Mouse (Mus musculus) embryonic fibroblast, embryonic 13.5 days (primary cell): ENCODE measurements at regions not wholly inside any gene's neighbourhood (a gene's known extent, or its start where the extent isn't known, plus 50 kb on each side); places are given as distances from the start of the nearest gene placed in this dataset.

Experiments
- CTCF ChIP-seq: IDR thresholded peaks from 2 replicates; pipeline ENCODE4 v1.5.1; 2011; ENCODE audit warnings: mild to moderate bottlenecking, control low read depth, low read length, moderate library complexity, borderline replicate concordance; ENCODE audit not compliant: insufficient read depth
- POLR2A ChIP-seq: IDR thresholded peaks from 2 replicates; pipeline ENCODE4 v1.6.1; 2011; ENCODE audit warnings: low read depth, mild to moderate bottlenecking, control low read depth, low read length, moderate library complexity

DNA sequence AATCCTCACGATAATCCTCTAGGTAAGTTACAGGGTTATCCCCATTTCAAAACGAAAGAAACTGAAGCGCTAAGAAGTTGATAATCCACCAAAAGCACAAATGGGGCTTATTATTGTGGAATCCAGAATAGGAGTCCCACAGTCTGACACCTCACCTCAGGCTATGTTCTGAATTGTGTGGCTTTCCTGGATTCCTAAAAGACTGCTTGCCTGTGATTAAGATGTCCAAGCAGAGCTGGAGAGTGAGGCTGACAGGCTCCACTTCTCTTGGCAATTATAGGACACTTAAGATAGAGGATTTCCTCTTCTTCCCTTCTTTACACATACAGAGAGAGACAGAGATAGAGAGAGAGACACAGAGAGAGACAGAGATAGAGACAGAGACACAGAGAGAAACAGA is 515.7 kb upstream of the Mctp2 start:
- TF ChIP-seq CTCF (no peak), POLR2A (no peak)
